Mouse (Mus musculus): ENCODE measurements around the gene Atl2.

Gene Atl2

GRCm38 (mm10) chr17:79897666-79898065 is 1.7 kb upstream of the Atl2 start:
- no peak for DNase-seq (ENCODE audit: low spot score)

- DNase-seq (ENCODE audit: low spot score): peak; percentile 56
Observed at GRCm38 (mm10) chr17:79894971-79895882, 696 bp downstream of the Atl2 start.

GRCm38 (mm10) chr17:79894054-79894453 is 1.9 kb downstream of the Atl2 start:
- DNase-seq (ENCODE audit: low spot score): no peak

- DNase-seq (ENCODE audit: low spot score): peak; percentile 8
Observed at GRCm38 (mm10) chr17:79891944-79892343, 4.0 kb downstream of the Atl2 start.

- DNase-seq (ENCODE audit: low spot score): no peak
Observed at GRCm38 (mm10) chr17:79887926-79888325, 8.0 kb downstream of the Atl2 start.

GRCm38 (mm10) chr17:79883198-79883597 is 12.7 kb downstream of the Atl2 start:
- no peak for DNase-seq (ENCODE audit: low spot score)

- no peak for DNase-seq (ENCODE audit: low spot score)
Observed at GRCm38 (mm10) chr17:79865027-79865426, 30.9 kb downstream of the Atl2 start.

GRCm38 (mm10) chr17:79864503-79864902 is 31.4 kb downstream of the Atl2 start:
- DNase-seq (ENCODE audit: low spot score): no peak

GRCm38 (mm10) chr17:79862038-79862437 is 33.9 kb downstream of the Atl2 start:
- DNase-seq (ENCODE audit: low spot score): peak; percentile 45

- DNase-seq (ENCODE audit: low spot score): no peak
Observed at GRCm38 (mm10) chr17:79855533-79855932, 40.4 kb downstream of the Atl2 start.

- no peak for DNase-seq (ENCODE audit: low spot score)
Observed at GRCm38 (mm10) chr17:79848385-79848784, 47.5 kb downstream of the Atl2 start.

- DNase-seq (ENCODE audit: low spot score): no peak
Observed at GRCm38 (mm10) chr17:79846182-79846581, 49.7 kb downstream of the Atl2 start.

GRCm38 (mm10) chr17:79845695-79846094 is 50.2 kb downstream of the Atl2 start:
- DNase-seq (ENCODE audit: low spot score): no peak

- peak; percentile 89 for DNase-seq (ENCODE audit: low spot score)
Observed at GRCm38 (mm10) chr17:79840254-79841238, 55.4 kb downstream of the Atl2 start.

- no peak for DNase-seq (ENCODE audit: low spot score)
Observed at GRCm38 (mm10) chr17:79836978-79837377, 58.9 kb downstream of the Atl2 start.

- no peak for DNase-seq (ENCODE audit: low spot score)
Observed at GRCm38 (mm10) chr17:79835714-79836373, 60.1 kb downstream of the Atl2 start.

GRCm38 (mm10) chr17:79832284-79832683 is 63.6 kb downstream of the Atl2 start:
- DNase-seq (ENCODE audit: low spot score): no peak

GRCm38 (mm10) chr17:79826482-79827034 is 69.4 kb downstream of the Atl2 start:
- DNase-seq (ENCODE audit: low spot score): no peak

- DNase-seq (ENCODE audit: low spot score): no peak
Observed at GRCm38 (mm10) chr17:79825241-79826030, 70.5 kb downstream of the Atl2 start.

GRCm38 (mm10) chr17:79824406-79824805 is 71.5 kb downstream of the Atl2 start:
- DNase-seq (ENCODE audit: low spot score): no peak

- no peak for DNase-seq (ENCODE audit: low spot score)
Observed at GRCm38 (mm10) chr17:79818884-79819283, 77.0 kb downstream of the Atl2 start.
